Mouse (Mus musculus): ENCODE results near the gene Cfl2.

Gene Cfl2

GRCm38 (mm10) chr12:54830574-54830973, 32.1 kb downstream of the Cfl2 start:
- peak; percentile 89 for ATAC-seq (ENCODE audit: low TSS enrichment)

GRCm38 (mm10) chr12:54829876-54830275, 32.8 kb downstream of the Cfl2 start:
- ATAC-seq (ENCODE audit: low TSS enrichment): no peak

GRCm38 (mm10) chr12:54828043-54828442, 34.6 kb downstream of the Cfl2 start:
- ATAC-seq (ENCODE audit: low TSS enrichment): no peak

- no peak for ATAC-seq (ENCODE audit: low TSS enrichment)
Measured at GRCm38 (mm10) chr12:54825202-54825601, 37.5 kb downstream of the Cfl2 start.

GRCm38 (mm10) chr12:54822836-54823426, 39.7 kb downstream of the Cfl2 start:
- peak; percentile 99 for ATAC-seq (ENCODE audit: low TSS enrichment)

GRCm38 (mm10) chr12:54820684-54821161, 42.0 kb downstream of the Cfl2 start:
- ATAC-seq (ENCODE audit: low TSS enrichment): no peak

- ATAC-seq (ENCODE audit: low TSS enrichment): no peak
Measured at GRCm38 (mm10) chr12:54819181-54819935, 43.3 kb downstream of the Cfl2 start.

GRCm38 (mm10) chr12:54810142-54810541, 52.5 kb downstream of the Cfl2 start:
- ATAC-seq (ENCODE audit: low TSS enrichment): no peak

All from frontal cortex, adult (tissue).